Mouse (Mus musculus): ENCODE results near the gene Irf2bp2. TPM values are rescaled to one million over a fixed set of nuclear protein-coding genes. Genes with fewer than 3 reads are reported as not detected.

Irf2bp2 gene
- polyA plus RNA-seq, 1 experiment from 2014 or later = 9.3 TPM

- Histone ChIP-seq H3K4me2 (no peak overlapping the region), H3K27me3 (ENCODE audit: insufficient read depth, low read length) (no peaks in the 10 kb centered on the region), H3K36me3 (ENCODE audit: insufficient read depth) (no peaks in the 10 kb centered on the region), H3K9ac (no peak overlapping the region), H3K27ac (ENCODE audit: low read depth) (peak overlapping the region; percentile 91), H3K4me3 (ENCODE audit: low read depth, low read length) (no peak overlapping the region), H3K4me1 (ENCODE audit: insufficient read depth) (peaks cover 8% of the 10 kb centered on the region), H3K9me3 (ENCODE audit: low read depth, low read length) (no peaks in the 10 kb centered on the region)
- DNase-seq (no peak), ATAC-seq (ENCODE audit: insufficient read depth) (no peak)
- no peak for TF ChIP-seq CTCF (IDR thresholded peaks at IDR 0.05; ENCODE audit: low read depth)
- 74% methylated on average over 2 of the region's 2 CpGs for WGBS
Observed at GRCm38 (mm10) chr8:126567674-126568073, 26.1 kb downstream of the Irf2bp2 start.

GRCm38 (mm10) chr8:126566446-126567062 lies 27.2 kb downstream of the Irf2bp2 start:
- no peak for TF ChIP-seq CTCF (IDR thresholded peaks at IDR 0.05; ENCODE audit: low read depth)
- Histone ChIP-seq H3K4me1 (ENCODE audit: insufficient read depth) (peaks cover 8% of the 10 kb centered on the region), H3K4me3 (ENCODE audit: low read depth, low read length) (no peak overlapping the region), H3K4me2 (peak overlapping the region; percentile 34), H3K27ac (ENCODE audit: low read depth) (peak overlapping the region; percentile 91), H3K9me3 (ENCODE audit: low read depth, low read length) (no peaks in the 10 kb centered on the region), H3K27me3 (ENCODE audit: insufficient read depth, low read length) (no peaks in the 10 kb centered on the region), H3K9ac (peak overlapping the region; percentile 36), H3K36me3 (ENCODE audit: insufficient read depth) (no peaks in the 10 kb centered on the region)
- WGBS = 12% methylated on average over 14 of the region's 14 CpGs
- peak; percentile 82 for DNase-seq
- peak; percentile 71 for ATAC-seq (ENCODE audit: insufficient read depth)

- no peak overlapping the region for H3K4me3 ChIP-seq (ENCODE audit: low read depth, low read length)
- H3K9ac ChIP-seq = no peak overlapping the region
- no peak for TF ChIP-seq CTCF (IDR thresholded peaks at IDR 0.05; ENCODE audit: low read depth)
- no peaks in the 10 kb centered on the region for H3K9me3 ChIP-seq (ENCODE audit: low read depth, low read length)
- H3K27me3 ChIP-seq (ENCODE audit: insufficient read depth, low read length) = no peaks in the 10 kb centered on the region
- ATAC-seq (ENCODE audit: insufficient read depth) (peak; percentile 4; the same call in 1 of the 2 replicates), DNase-seq (peak; percentile 17)
- H3K36me3 ChIP-seq (ENCODE audit: insufficient read depth) = no peaks in the 10 kb centered on the region
- WGBS = 42% methylated on average over 6 of the region's 6 CpGs
- H3K4me2 ChIP-seq = peak overlapping the region; percentile 34
- peak overlapping the region; percentile 91 for H3K27ac ChIP-seq (ENCODE audit: low read depth)
- H3K4me1 ChIP-seq (ENCODE audit: insufficient read depth) = peaks cover 8% of the 10 kb centered on the region
Observed at GRCm38 (mm10) chr8:126565954-126566445, 27.8 kb downstream of the Irf2bp2 start.

GRCm38 (mm10) chr8:126565231-126565781 lies 28.5 kb downstream of the Irf2bp2 start:
- WGBS = 79% methylated on average over 6 of the region's 6 CpGs
- no peak for DNase-seq
- H3K27ac ChIP-seq (ENCODE audit: low read depth) = peak overlapping the region; percentile 91; the same call in 1 of the 2 replicates

GRCm38 (mm10) chr8:126564551-126565154 lies 29.1 kb downstream of the Irf2bp2 start:
- no peaks in the 10 kb centered on the region for H3K9me3 ChIP-seq (ENCODE audit: low read depth, low read length)

More at GRCm38 (mm10) chr8:126565231-126565781, 28.5 kb downstream of the Irf2bp2 start:
- Histone ChIP-seq H3K9me3 (ENCODE audit: low read depth, low read length) (no peaks in the 10 kb centered on the region), H3K36me3 (ENCODE audit: insufficient read depth) (no peaks in the 10 kb centered on the region), H3K4me1 (ENCODE audit: insufficient read depth) (peaks cover 8% of the 10 kb centered on the region), H3K27me3 (ENCODE audit: insufficient read depth, low read length) (no peaks in the 10 kb centered on the region), H3K4me2 (no peak overlapping the region), H3K9ac (no peak overlapping the region), H3K4me3 (ENCODE audit: low read depth, low read length) (no peak overlapping the region)
- ATAC-seq (ENCODE audit: insufficient read depth) = no peak
- no peak for TF ChIP-seq CTCF (IDR thresholded peaks at IDR 0.05; ENCODE audit: low read depth)

GRCm38 (mm10) chr8:126561316-126561841 lies 32.4 kb downstream of the Irf2bp2 start:
- WGBS = 93% methylated on average over 4 of the region's 4 CpGs
- Histone ChIP-seq H3K4me1 (ENCODE audit: insufficient read depth) (peaks cover 4% of the 10 kb centered on the region), H3K27me3 (ENCODE audit: insufficient read depth, low read length) (no peaks in the 10 kb centered on the region), H3K9ac (no peak overlapping the region), H3K4me2 (no peak overlapping the region), H3K4me3 (ENCODE audit: low read depth, low read length) (no peak overlapping the region), H3K9me3 (ENCODE audit: low read depth, low read length) (no peaks in the 10 kb centered on the region), H3K27ac (ENCODE audit: low read depth) (no peak overlapping the region), H3K36me3 (ENCODE audit: insufficient read depth) (no peaks in the 10 kb centered on the region)
- no peak for TF ChIP-seq CTCF (IDR thresholded peaks at IDR 0.05; ENCODE audit: low read depth)
- no peak for ATAC-seq (ENCODE audit: insufficient read depth)
- no peak for DNase-seq

More at GRCm38 (mm10) chr8:126564551-126565154, 29.1 kb downstream of the Irf2bp2 start:
- no peaks in the 10 kb centered on the region for H3K36me3 ChIP-seq (ENCODE audit: insufficient read depth)
- 62% methylated on average over 9 of the region's 9 CpGs for WGBS
- H3K27me3 ChIP-seq (ENCODE audit: insufficient read depth, low read length) = no peaks in the 10 kb centered on the region
- DNase-seq = no peak
- peaks cover 8% of the 10 kb centered on the region for H3K4me1 ChIP-seq (ENCODE audit: insufficient read depth)
- H3K27ac ChIP-seq (ENCODE audit: low read depth) = no peak overlapping the region
- H3K4me2 ChIP-seq = no peak overlapping the region
- no peak for ATAC-seq (ENCODE audit: insufficient read depth)
- H3K4me3 ChIP-seq (ENCODE audit: low read depth, low read length) = no peak overlapping the region
- no peak for TF ChIP-seq CTCF (IDR thresholded peaks at IDR 0.05; ENCODE audit: low read depth)
- H3K9ac ChIP-seq = no peak overlapping the region
